In the genomic region with DNA sequence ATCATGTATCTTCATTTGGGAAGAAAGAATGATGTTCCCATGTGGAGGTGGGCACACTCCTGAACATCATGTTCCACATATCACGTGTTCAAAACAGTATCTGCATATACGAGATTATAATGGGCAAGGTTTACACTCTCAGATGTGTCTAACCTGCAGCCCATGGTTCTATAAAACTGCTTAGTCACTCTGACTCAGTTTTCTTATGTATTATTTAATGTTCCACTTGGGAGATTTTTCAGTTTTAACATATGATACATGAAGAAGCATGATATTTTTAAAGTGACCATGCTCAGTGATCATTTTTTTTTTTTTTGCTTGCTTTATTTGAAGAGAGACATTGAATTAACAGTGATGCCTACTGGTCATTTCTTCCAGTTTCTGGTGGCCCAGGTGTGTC, we compare ENCODE assay signal across 19 mouse cellular contexts. TPM values are rescaled to one million over a fixed set of nuclear protein-coding genes. Genes with fewer than 3 reads are reported as not detected.
DNase-seq lines count a peak whose midpoint lies in the region; ATAC-seq and TF ChIP-seq lines count a peak whose summit lies in the region.
"Had no signal": no experiment of that assay in that cellular context is flagged by ENCODE, and none has a peak within 500 bp of the region (broad histone marks: within the 10 kb centered on the region; RNA-seq: fewer than 3 reads in every experiment).

No protein-coding gene starts in this region.

- TF ChIP-seq RAD21 in MEL (IDR thresholded peaks at IDR 0.05; ENCODE audit: low read depth, low read length) = no peak

- no peak overlapping the region for H3K9ac ChIP-seq in MEL (ENCODE audit: control insufficient read depth, low read depth, low read length, poor library complexity, severe bottlenecking)
- H3K9ac ChIP-seq in intestine, embryonic 16.5 days (ENCODE audit: low read depth, low read length) = no peak overlapping the region
- H3K9ac ChIP-seq: embryonic facial prominence, embryonic 12.5 days; forebrain, embryonic 13.5 days; forebrain, embryonic 15.5 days; forebrain, postnatal 0 days had no signal

- no peaks in the 10 kb centered on the region for H3K9me3 ChIP-seq in MEL (replicated peaks; ENCODE audit: insufficient read depth, low read length)
- H3K9me3 ChIP-seq in intestine, embryonic 16.5 days (ENCODE audit: control insufficient read depth, low read length) = no peaks in the 10 kb centered on the region
- H3K9me3 ChIP-seq: embryonic facial prominence, embryonic 10.5 days; embryonic facial prominence, embryonic 12.5 days; forebrain, embryonic 13.5 days; forebrain, embryonic 15.5 days; G1E had no signal

- TF ChIP-seq EP300 in MEL (IDR thresholded peaks at IDR 0.05; ENCODE audit: low read depth in 1 of 2, low read length in 2 of 2) = no peak

- TF ChIP-seq POLR2A in MEL (IDR thresholded peaks at IDR 0.05; ENCODE audit: control insufficient read depth in 1 of 2, insufficient read depth in 1 of 2, low read depth in 1 of 2, low read length in 2 of 2, poor library complexity in 1 of 2) = no peak

- 95% methylated on average over 2 of the region's 2 CpGs for WGBS in intestine, embryonic 16.5 days

- H3K4me1 ChIP-seq in MEL (ENCODE audit: control insufficient read depth in 1 of 2, insufficient read depth in 2 of 2, low read length in 2 of 2) = no peaks in the 10 kb centered on the region; a peak in 1 of 4 replicates
- peaks cover 4% of the 10 kb centered on the region; the same call in 1 of the 2 replicates for H3K4me1 ChIP-seq in intestine, embryonic 16.5 days (ENCODE audit: control insufficient read depth, insufficient read depth, low read length)
- H3K4me1 ChIP-seq: embryonic facial prominence, embryonic 12.5 days; forebrain, embryonic 13.5 days had no signal

- ATAC-seq in intestine, embryonic 16.5 days = no peak
- ATAC-seq: forebrain, embryonic 13.5 days; forebrain, embryonic 15.5 days; forebrain, postnatal 0 days had no signal

- no peak overlapping the region for H3K4me2 ChIP-seq in intestine, embryonic 16.5 days (ENCODE audit: low read depth, low read length)
- H3K4me2 ChIP-seq: embryonic facial prominence, embryonic 12.5 days; forebrain, embryonic 13.5 days; forebrain, embryonic 15.5 days had no signal

- no peaks in the 10 kb centered on the region for H3K36me3 ChIP-seq in MEL (ENCODE audit: control insufficient read depth in 1 of 2, insufficient read depth in 2 of 2, low read length in 2 of 2)
- no peaks in the 10 kb centered on the region for H3K36me3 ChIP-seq in intestine, embryonic 16.5 days (ENCODE audit: control insufficient read depth, insufficient read depth, low read length)
- H3K36me3 ChIP-seq: embryonic facial prominence, embryonic 10.5 days; embryonic facial prominence, embryonic 12.5 days; forebrain, embryonic 15.5 days; G1E had no signal

- DNase-seq in gastrocnemius, adult 2 months = no peak
- DNase-seq in gastrocnemius, postnatal 10 days = no peak
- peak; percentile 9 for DNase-seq in 416B (ENCODE audit: low read depth)
- peak; percentile 27 for DNase-seq in MEL (ENCODE audit: low read depth, low spot score)
- DNase-seq: adrenal gland, adult 2 months; adrenal gland, postnatal 10 days; adrenal gland, postnatal 25 days; cerebellum, adult 11 months; cerebellum, adult 18-20 months; cerebellum, adult 8-10 months; cerebellum, postnatal 10 days; cerebellum, postnatal 25 days; forebrain, postnatal 0 days had no signal

- intact Hi-C loops in gastrocnemius, adult 2 months (cut with DNase I) = no loop called here

- H3K4me3 ChIP-seq in gastrocnemius, adult 2 months = no peak overlapping the region
- no peak overlapping the region for H3K4me3 ChIP-seq in MEL (ENCODE audit: control insufficient read depth in 1 of 2, insufficient read depth in 1 of 2, low read depth in 2 of 2, low read length in 2 of 2)
- H3K4me3 ChIP-seq in intestine, embryonic 16.5 days (ENCODE audit: low read length) = no peak overlapping the region
- H3K4me3 ChIP-seq: embryonic facial prominence, embryonic 10.5 days; embryonic facial prominence, embryonic 12.5 days; forebrain, embryonic 13.5 days; forebrain, embryonic 15.5 days had no signal

- H3K79me2 ChIP-seq in MEL (ENCODE audit: control insufficient read depth, insufficient read depth, low read length, poor library complexity) = no peaks in the 10 kb centered on the region

- H3K27ac ChIP-seq in gastrocnemius, adult 2 months = peak overlapping the region; percentile 90
- H3K27ac ChIP-seq in MEL (ENCODE audit: control insufficient read depth, low read depth, low read length) = no peak overlapping the region
- H3K27ac ChIP-seq in intestine, embryonic 16.5 days (ENCODE audit: low read length) = no peak overlapping the region
- H3K27ac ChIP-seq: embryonic facial prominence, embryonic 10.5 days; embryonic facial prominence, embryonic 12.5 days; forebrain, embryonic 13.5 days; forebrain, embryonic 15.5 days had no signal

- TF ChIP-seq CTCF in gastrocnemius, adult 2 months (IDR thresholded peaks at IDR 0.05) = no peak
- TF ChIP-seq CTCF in MEL (IDR thresholded peaks at IDR 0.05 in 2 of 3, conservative IDR thresholded peaks at IDR 0.05 in 1 of 3; ENCODE audit: control insufficient read depth in 1 of 3, insufficient read depth in 1 of 3, low read depth in 2 of 3, low read length in 3 of 3, poor library complexity in 1 of 3, severe bottlenecking in 1 of 3) = no peak

- no peaks in the 10 kb centered on the region for H3K27me3 ChIP-seq in MEL (ENCODE audit: control insufficient read depth in 1 of 2, insufficient read depth in 2 of 2, low read length in 2 of 2)
- H3K27me3 ChIP-seq in intestine, embryonic 16.5 days (replicated peaks; ENCODE audit: control insufficient read depth, insufficient read depth, low read length) = no peaks in the 10 kb centered on the region
- H3K27me3 ChIP-seq: embryonic facial prominence, embryonic 12.5 days; forebrain, embryonic 13.5 days; forebrain, embryonic 15.5 days had no signal

TF ChIP-seq in MEL, 35 proteins besides CTCF, POLR2A, EP300 and RAD21:
- no peak for TF ChIP-seq MYB (IDR thresholded peaks at IDR 0.05; ENCODE audit: low read depth, low read length)
- TF ChIP-seq GABPA (IDR thresholded peaks at IDR 0.05; ENCODE audit: low read depth, low read length) = peak; percentile 71; the same call in 1 of the 2 replicates
- TF ChIP-seq ZC3H11A (IDR thresholded peaks at IDR 0.05; ENCODE audit: low read depth, low read length) = no peak
- TF ChIP-seq USF1 (IDR thresholded peaks at IDR 0.05; ENCODE audit: low read depth, low read length) = peak; percentile 38; the same call in 1 of the 2 replicates

RNA-seq across cellular contexts. Expression of a gene that starts 30.2 kb away (rescaled TPM):
- 100 to 1,000 TPM; 474 to 554 TPM for total RNA-seq in gastrocnemius, adult 2 months (2021)
- total RNA-seq in gastrocnemius, postnatal 10 days (2021) = 100 to 1,000 TPM; 290 to 306 TPM
- total RNA-seq in MEL (2012; rRNA removed) = 5.8 and 5.9 TPM in 2 replicates
- 1 to 10 TPM in 1 of 2 experiments, not detected in 1; 6.3 TPM for polyA plus RNA-seq in MEL (2012; ENCODE audit: insufficient read depth in 1 of 2, insufficient read length in 2 of 2, low read depth in 1 of 2, low replicate concordance in 2 of 2, missing spikeins in 1 of 2)
- 122 and 130 TPM in 2 replicates for polyA plus RNA-seq in intestine, embryonic 16.5 days (2015; fragmentation: Nextera tagmentation; extraction: Ambion mirVana)

Comparison
In these comparisons a context has a peak if more than half of its experiments do, and no peak if none do; other contexts are left out.
1. DNase-seq: peak in 416B (single experiment) and MEL (single experiment); none in gastrocnemius, adult 2 months (single experiment) and gastrocnemius, postnatal 10 days (single experiment).
2. RNA of a gene that starts 30.2 kb away (total RNA-seq): 474 to 554 TPM in gastrocnemius, adult 2 months and 290 to 306 TPM in gastrocnemius, postnatal 10 days; 5.8 to 5.9 TPM in MEL; every median in the first group is over 10 times any median in the second.